In genomic region chr12:77196529-77197095, GRCm38 (mm10) we compare ENCODE assay signal across 16 mouse cellular contexts. TPM values are rescaled to one million over a fixed set of nuclear protein-coding genes. Genes with fewer than 3 reads are reported as not detected.
DNase-seq lines count a peak whose midpoint lies in the region; TF ChIP-seq lines count a peak whose summit lies in the region.
"Had no signal": no experiment of that assay in that cellular context is flagged by ENCODE, and none has a peak within 500 bp of the region (broad histone marks: within the 10 kb centered on the region; RNA-seq: fewer than 3 reads in every experiment).

No protein-coding gene starts in this region.

- TF ChIP-seq CTCF in spleen, adult 2 months (IDR thresholded peaks at IDR 0.05; ENCODE audit: extremely low read depth, insufficient read depth, insufficient read length, insufficient replicate concordance): no peak
- TF ChIP-seq CTCF in small intestine, adult 2 months (IDR thresholded peaks at IDR 0.05; ENCODE audit: extremely low read depth, insufficient read length, insufficient replicate concordance, low read depth, low read length): no peak
- TF ChIP-seq CTCF in thymus, adult 2 months (IDR thresholded peaks at IDR 0.05; ENCODE audit: borderline replicate concordance, control insufficient read depth, extremely low read depth, insufficient read depth, low read length, poor library complexity): no peak

- no peaks in the 10 kb centered on the region for H3K36me3 ChIP-seq in spleen, adult 2 months (ENCODE audit: control insufficient read depth, insufficient read depth, low read length)
- H3K36me3 ChIP-seq in small intestine, adult 2 months (ENCODE audit: control insufficient read depth, insufficient read depth, low read length): no peaks in the 10 kb centered on the region
- H3K36me3 ChIP-seq in thymus, adult 2 months (ENCODE audit: control insufficient read depth, insufficient read depth, low read length): no peaks in the 10 kb centered on the region
- H3K36me3 ChIP-seq: forebrain, embryonic 10.5 days; heart, embryonic 10.5 days; heart, embryonic 13.5 days; hindbrain, embryonic 12.5 days; hindbrain, embryonic 15.5 days had no signal

- H3K4me1 ChIP-seq in spleen, adult 2 months (ENCODE audit: control insufficient read depth, insufficient read depth, insufficient read length): peaks cover 22% of the 10 kb centered on the region; the same call in 1 of the 2 replicates
- H3K4me1 ChIP-seq in small intestine, adult 2 months (ENCODE audit: control insufficient read depth, insufficient read depth, insufficient read length, low read length): peaks cover 46% of the 10 kb centered on the region
- peaks cover 24% of the 10 kb centered on the region for H3K4me1 ChIP-seq in thymus, adult 2 months (replicated peaks; ENCODE audit: control insufficient read depth, insufficient read depth, low read length)
- H3K4me1 ChIP-seq: forebrain, embryonic 10.5 days; forebrain, embryonic 13.5 days; hindbrain, embryonic 12.5 days; hindbrain, embryonic 15.5 days had no signal

- no peak for DNase-seq in spleen, adult 2 months (ENCODE audit: low read depth in 1 of 2, low spot score in 2 of 2)
- DNase-seq in spleen, adult 12 weeks (ENCODE audit: low spot score): no peak
- peak; percentile 41 for DNase-seq in induced T-regulatory cell, adult 2 months (ENCODE audit: low read depth)
- DNase-seq in thymus, adult 2 months: no peak
- no peak for DNase-seq in embryo, embryonic 10.5 days (ENCODE audit: low spot score)
- DNase-seq: gastrocnemius, postnatal 10 days; gastrocnemius, postnatal 36 days had no signal

- 0 out of 2 replicates have a peak overlapping the region, but pooled peaks have one; percentile 39 for H3K27ac ChIP-seq in spleen, adult 2 months (ENCODE audit: insufficient read depth, low read length)
- H3K27ac ChIP-seq in small intestine, adult 2 months (ENCODE audit: insufficient read depth, low read depth, low read length): peak overlapping the region; percentile 94
- H3K27ac ChIP-seq in thymus, adult 2 months (ENCODE audit: control insufficient read depth, insufficient read depth, low read length): no peak overlapping the region
- H3K27ac ChIP-seq: forebrain, embryonic 10.5 days; forebrain, embryonic 13.5 days; heart, adult 2 months; heart, embryonic 10.5 days; heart, embryonic 13.5 days; hindbrain, embryonic 12.5 days; hindbrain, embryonic 15.5 days had no signal

- WGBS in spleen, adult 2 months: 96% methylated on average over 2 of the region's 2 CpGs
- 92% methylated on average over 2 of the region's 2 CpGs for WGBS in small intestine, adult 2 months
- WGBS in thymus, adult 2 months: 60% methylated on average over 2 of the region's 2 CpGs

- no peaks in the 10 kb centered on the region for H3K27me3 ChIP-seq in spleen, adult 2 months (ENCODE audit: control insufficient read depth, insufficient read depth, low read length)
- H3K27me3 ChIP-seq in small intestine, adult 2 months (ENCODE audit: control insufficient read depth, insufficient read depth, low read length): no peaks in the 10 kb centered on the region
- no peaks in the 10 kb centered on the region for H3K27me3 ChIP-seq in thymus, adult 2 months (ENCODE audit: control insufficient read depth, insufficient read depth, low read length)
- H3K27me3 ChIP-seq: forebrain, embryonic 13.5 days; heart, embryonic 13.5 days; hindbrain, embryonic 12.5 days; hindbrain, embryonic 15.5 days; Patski had no signal

- no peak for TF ChIP-seq POLR2A in spleen, adult 2 months (IDR thresholded peaks at IDR 0.05; ENCODE audit: low read depth, low read length)
- TF ChIP-seq POLR2A in small intestine, adult 2 months (IDR thresholded peaks at IDR 0.05; ENCODE audit: low read depth, low read length): no peak
- TF ChIP-seq POLR2A in thymus, adult 2 months (IDR thresholded peaks at IDR 0.05; ENCODE audit: control insufficient read depth, extremely low read depth, insufficient read depth, low read length, poor library complexity): no peak

- no peak overlapping the region for H3K4me3 ChIP-seq in spleen, adult 2 months (ENCODE audit: extremely low read depth, insufficient read depth, insufficient read length)
- no peak overlapping the region for H3K4me3 ChIP-seq in small intestine, adult 2 months (ENCODE audit: low read depth, low read length)
- no peak overlapping the region for H3K4me3 ChIP-seq in thymus, adult 2 months (ENCODE audit: control insufficient read depth, insufficient read depth, low read length)
- H3K4me3 ChIP-seq: forebrain, embryonic 10.5 days; forebrain, embryonic 13.5 days; heart, adult 2 months; heart, embryonic 10.5 days; heart, embryonic 13.5 days; hindbrain, embryonic 12.5 days; hindbrain, embryonic 15.5 days had no signal

RNA-seq across cellular contexts. Expression of gene Fut8, which starts 41.3 kb away (rescaled TPM):
- 4.0 and 4.2 TPM in 2 replicates for polyA plus RNA-seq in spleen, adult 2 months (2012; rRNA removed)
- 5.9 and 10.9 TPM in 2 replicates for polyA plus RNA-seq in small intestine, adult 2 months (2012; rRNA removed)
- polyA plus RNA-seq in thymus, adult 2 months (2012; rRNA removed): 10.8 and 14.6 TPM in 2 replicates
